In genomic region chr11:45852124-45852994, GRCm38 (mm10) we compare ENCODE assay signal across 8 mouse cellular contexts. TPM values are rescaled to one million over a fixed set of nuclear protein-coding genes. Genes with fewer than 3 reads are reported as not detected.
DNase-seq lines count a peak whose midpoint lies in the region; ATAC-seq lines count a peak whose summit lies in the region.

No protein-coding gene starts in this region.

- DNase-seq in 3134 (ENCODE audit: extremely low read depth, insufficient read length, low spot score), result peak; percentile 65
- peak; percentile 36 for DNase-seq in embryo, embryonic 10 days (ENCODE audit: low spot score)
- peak; percentile 75 for DNase-seq in heart, embryonic 10.5 days (ENCODE audit: low spot score)
- peak; percentile 13 to 45 for DNase-seq in spleen, adult 18-20 months
- DNase-seq in right cerebral cortex, postnatal 14 days, result no peak

- H3K4me3 ChIP-seq in heart, embryonic 10.5 days, result peak overlapping the region; percentile 100
- H3K4me3 ChIP-seq in kidney, embryonic 16.5 days (ENCODE audit: low read length), result peak overlapping the region; percentile 96
- peak overlapping the region; percentile 66 for H3K4me3 ChIP-seq in macrophage (ENCODE audit: inconsistent target)

- H3K4me2 ChIP-seq in kidney, embryonic 16.5 days (replicated peaks; ENCODE audit: low read depth, low read length), result peak overlapping the region; percentile 75

- ATAC-seq in CD4-positive, CD25-positive, alpha-beta regulatory T cell, adult 4 months, result peak; percentile 33
- peak; percentile 68 for ATAC-seq in kidney, embryonic 16.5 days (ENCODE audit: low FRiP score, low TSS enrichment)

- peaks cover 14% of the 10 kb centered on the region for H3K36me3 ChIP-seq in heart, embryonic 10.5 days
- H3K36me3 ChIP-seq in kidney, embryonic 16.5 days (ENCODE audit: insufficient read depth, low read length), result 0 out of 2 replicates have a peak, but pooled peaks cover 4% of the 10 kb centered on the region
- H3K36me3 ChIP-seq in macrophage (ENCODE audit: inconsistent target), result no peaks in the 10 kb centered on the region

- no peaks in the 10 kb centered on the region for H3K9me3 ChIP-seq in heart, embryonic 10.5 days
- H3K9me3 ChIP-seq in kidney, embryonic 16.5 days (ENCODE audit: low read length), result no peaks in the 10 kb centered on the region

- H3K79me2 ChIP-seq in macrophage (ENCODE audit: inconsistent target), result peaks cover 45% of the 10 kb centered on the region

- peaks cover 29% of the 10 kb centered on the region for H3K4me1 ChIP-seq in heart, embryonic 10.5 days
- peaks cover 36% of the 10 kb centered on the region for H3K4me1 ChIP-seq in kidney, embryonic 16.5 days (ENCODE audit: insufficient read depth, low read length)

- peak overlapping the region; percentile 99 for H3K27ac ChIP-seq in heart, embryonic 10.5 days
- peak overlapping the region; percentile 87 for H3K27ac ChIP-seq in kidney, embryonic 16.5 days (ENCODE audit: low read length)
- H3K27ac ChIP-seq in macrophage, result peak overlapping the region; percentile 75

- no peaks in the 10 kb centered on the region for H3K27me3 ChIP-seq in heart, embryonic 10.5 days (ENCODE audit: insufficient read depth, poor library complexity, severe bottlenecking)
- H3K27me3 ChIP-seq in kidney, embryonic 16.5 days (ENCODE audit: insufficient read depth, low read length), result no peaks in the 10 kb centered on the region

- 2% methylated on average over 57 of the region's 58 CpGs for WGBS in heart, embryonic 10.5 days
- WGBS in kidney, embryonic 16.5 days, result under 1% methylated on average over 46 of the region's 58 CpGs
- under 1% methylated on average over 43 of the region's 58 CpGs for WGBS in macrophage (ENCODE audit: missing documents)

- H3K9ac ChIP-seq in kidney, embryonic 16.5 days (replicated peaks; ENCODE audit: low read length), result peak overlapping the region; percentile 95

RNA-seq across cellular contexts. Expression of gene Clint1, which starts 0.5 kb away (rescaled TPM):
- polyA plus RNA-seq in CD4-positive, CD25-positive, alpha-beta regulatory T cell, adult 4 months (2017; shearing (Covaris generic)), result 10 to 100 TPM; 29.1 to 44.1 TPM
- 69.6 and 80.0 TPM in 2 replicates for polyA plus RNA-seq in heart, embryonic 10.5 days (2016; fragmentation: Nextera tagmentation; extraction: Ambion mirVana)
- 104 and 106 TPM in 2 replicates for polyA plus RNA-seq in kidney, embryonic 16.5 days (2015; fragmentation: Nextera tagmentation; extraction: Ambion mirVana)
- 10 to 100 TPM; 44.8 to 82.6 (median 53.8) TPM for total RNA-seq in macrophage (2018; cell fraction: chromatin; rRNA removed)
- total RNA-seq in macrophage (2018; cell fraction: cytosol; rRNA removed), result 10 to 100 TPM; 55.5 to 84.9 (median 68.8) TPM
- 10 to 100 TPM; 45.3 to 77.9 (median 57.8) TPM for total RNA-seq in macrophage (2018; cell fraction: nucleus; rRNA removed)
- polyA plus RNA-seq in macrophage (2018), result 61.0 to 76.9 TPM (median 76.8 TPM) in 3 replicates
